Mouse (Mus musculus) liver, adult 2 months (tissue): ENCODE results near the gene Usp21.

ENCODE experiments used
- CTCF ChIP-seq: fragments of 200-500 bp; IDR thresholded peaks from 2 replicates; pipeline ENCODE4 v1.5.1; 2011; ENCODE audit warnings: low read depth, low read length, control low read depth
- POLR2A ChIP-seq: fragments of 200-500 bp; IDR thresholded peaks from 2 replicates; pipeline ENCODE4 v1.6.1; 2011; ENCODE audit warnings: low read length, control low read depth; ENCODE audit not compliant: insufficient read depth; ENCODE audit errors: extremely low read depth

- no peak for TF ChIP-seq POLR2A
- TF ChIP-seq CTCF = no peak
Measured at GRCm38 (mm10) chr1:171285096-171285892, 2.5 kb downstream of the Usp21 start.
